Mouse (Mus musculus): ENCODE data around the gene Ssx2ip.

DNA sequence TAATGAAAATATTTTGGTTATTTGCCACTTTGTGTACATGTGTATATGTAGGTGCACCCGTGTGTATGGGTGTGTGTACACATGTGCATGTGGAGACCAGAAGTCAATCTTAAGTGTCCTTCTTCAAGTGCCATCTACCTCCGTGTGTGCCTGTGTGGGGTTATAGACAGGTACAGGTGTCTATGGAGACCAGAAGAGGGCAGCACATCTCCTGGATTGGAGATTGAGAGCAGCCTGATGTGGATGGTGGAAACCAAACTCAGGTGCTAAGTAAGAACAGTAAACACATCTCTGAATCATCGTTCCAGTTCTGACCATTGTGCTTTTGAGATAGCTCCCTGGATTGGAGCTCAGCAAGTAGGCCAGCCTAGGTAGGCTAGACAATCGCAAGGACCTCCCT, 82.0 kb downstream of the Ssx2ip start:
- no peak for TF ChIP-seq CTCF (IDR thresholded peaks at IDR 0.05; ENCODE audit: borderline replicate concordance, extremely low read depth, insufficient read depth, insufficient read length)
- no peak for TF ChIP-seq POLR2A (IDR thresholded peaks at IDR 0.05; ENCODE audit: borderline replicate concordance, extremely low read depth, insufficient read depth, insufficient read length, poor library complexity, severe bottlenecking)
